Comparison of ENCODE assay signal across 8 mouse cellular contexts in the genomic region with DNA sequence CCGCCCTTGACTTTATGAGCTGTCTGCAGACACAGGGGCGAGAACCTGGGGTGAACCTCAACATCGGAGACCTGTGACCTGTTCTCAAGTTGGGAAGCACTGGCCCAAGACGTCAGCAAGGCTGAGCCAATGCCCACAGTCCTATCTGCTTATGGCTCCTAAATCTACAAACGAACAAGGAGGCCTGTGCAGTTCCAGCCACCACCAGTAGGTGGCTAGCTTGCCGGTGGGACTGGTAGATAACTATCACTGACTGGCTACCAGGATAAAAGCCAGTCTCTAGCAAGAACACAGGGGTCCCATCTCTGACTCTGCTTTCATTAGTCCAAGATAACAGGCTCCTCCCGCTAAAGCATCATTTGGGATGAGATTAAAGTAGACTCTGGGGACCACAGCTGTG.
DNase-seq lines count a peak whose midpoint lies in the region; ATAC-seq lines count a peak whose summit lies in the region.

No protein-coding gene starts in this region.

- no peak overlapping the region for H3K27ac ChIP-seq in embryonic facial prominence, embryonic 11.5 days (replicated peaks; ENCODE audit: low read depth, low read length)
- H3K27ac ChIP-seq in hindbrain, embryonic 14.5 days = no peak overlapping the region
- H3K27ac ChIP-seq in midbrain, embryonic 14.5 days (replicated peaks; ENCODE audit: low read depth, low read length) = no peak overlapping the region

- H3K4me2 ChIP-seq in embryonic facial prominence, embryonic 11.5 days (ENCODE audit: low read depth, low read length) = no peak overlapping the region
- H3K4me2 ChIP-seq in hindbrain, embryonic 14.5 days (replicated peaks) = no peak overlapping the region
- H3K4me2 ChIP-seq in midbrain, embryonic 14.5 days (ENCODE audit: low read length) = no peak overlapping the region

- no peak overlapping the region for H3K9ac ChIP-seq in embryonic facial prominence, embryonic 11.5 days (replicated peaks; ENCODE audit: low read length)
- no peak overlapping the region for H3K9ac ChIP-seq in hindbrain, embryonic 14.5 days
- no peak overlapping the region for H3K9ac ChIP-seq in midbrain, embryonic 14.5 days (replicated peaks; ENCODE audit: low read length)

- H3K36me3 ChIP-seq in embryonic facial prominence, embryonic 11.5 days (replicated peaks; ENCODE audit: control insufficient read depth, insufficient read depth, low read depth, low read length) = no peaks in the 10 kb centered on the region
- no peaks in the 10 kb centered on the region for H3K36me3 ChIP-seq in hindbrain, embryonic 14.5 days (replicated peaks; ENCODE audit: control insufficient read depth, insufficient read depth)
- no peaks in the 10 kb centered on the region for H3K36me3 ChIP-seq in midbrain, embryonic 14.5 days (ENCODE audit: control insufficient read depth, insufficient read depth, low read length)

- DNase-seq in heart, adult 8-10 months (ENCODE audit: low spot score) = peak; percentile 55
- no peak for DNase-seq in heart, postnatal 25 days (ENCODE audit: low spot score)
- DNase-seq in adrenal gland, postnatal 14 days = peak; percentile 76
- DNase-seq in embryonic facial prominence, embryonic 11.5 days (ENCODE audit: low spot score) = peak; percentile 91
- DNase-seq in hindbrain, embryonic 14.5 days (ENCODE audit: low spot score) = peak; percentile 92
- peak; percentile 66 to 77 for DNase-seq in left cerebral cortex, postnatal 10 days (ENCODE audit: extremely low spot score in 1 of 2, low spot score in 2 of 2)
- peak; percentile 88 for DNase-seq in midbrain, embryonic 14.5 days
- peak; percentile 16 to 22 for DNase-seq in spleen, postnatal 36 days (ENCODE audit: low spot score in 2 of 2)

- H3K9me3 ChIP-seq in embryonic facial prominence, embryonic 11.5 days (replicated peaks; ENCODE audit: control insufficient read depth, low read length) = no peaks in the 10 kb centered on the region
- H3K9me3 ChIP-seq in hindbrain, embryonic 14.5 days (ENCODE audit: control insufficient read depth, low read length) = no peaks in the 10 kb centered on the region
- no peaks in the 10 kb centered on the region for H3K9me3 ChIP-seq in midbrain, embryonic 14.5 days (ENCODE audit: control insufficient read depth, low read length)

- ATAC-seq in embryonic facial prominence, embryonic 11.5 days (replicated peaks; ENCODE audit: insufficient number of reproducible peaks, low FRiP score, low TSS enrichment, low read depth) = no peak
- ATAC-seq in hindbrain, embryonic 14.5 days (ENCODE audit: low FRiP score) = no peak
- ATAC-seq in midbrain, embryonic 14.5 days (ENCODE audit: low FRiP score, low TSS enrichment) = no peak

- 24% methylated on average over 7 of the region's 7 CpGs for WGBS in embryonic facial prominence, embryonic 11.5 days
- 20% methylated on average over 7 of the region's 7 CpGs for WGBS in hindbrain, embryonic 14.5 days
- WGBS in midbrain, embryonic 14.5 days = 22% methylated on average over 7 of the region's 7 CpGs

- intact Hi-C loops in heart, postnatal 25 days (cut with DNase I) = loop anchor here (2.0 to 10.0 kb wide), 10 partner anchors 52 to 922 kb away; no protein-coding TSS in a partner anchor
- intact Hi-C loops in left cerebral cortex, postnatal 10 days (cut with DNase I) = loop anchor here (5.0 kb wide), 3 partner anchors 822 to 1042 kb away; partner anchors contain the start of gene Spr

- 0 out of 2 replicates have a peak, but pooled peaks cover 2% of the 10 kb centered on the region for H3K4me1 ChIP-seq in embryonic facial prominence, embryonic 11.5 days (ENCODE audit: control insufficient read depth, insufficient read depth, low read length)
- no peaks in the 10 kb centered on the region for H3K4me1 ChIP-seq in hindbrain, embryonic 14.5 days (replicated peaks; ENCODE audit: control insufficient read depth, insufficient read depth, low read length)
- no peaks in the 10 kb centered on the region for H3K4me1 ChIP-seq in midbrain, embryonic 14.5 days (ENCODE audit: control insufficient read depth, insufficient read depth, low read length)

- H3K27me3 ChIP-seq in embryonic facial prominence, embryonic 11.5 days (ENCODE audit: control insufficient read depth, insufficient read depth, low read length) = no peaks in the 10 kb centered on the region
- no peaks in the 10 kb centered on the region for H3K27me3 ChIP-seq in hindbrain, embryonic 14.5 days (ENCODE audit: control insufficient read depth, insufficient read depth, low read length)
- no peaks in the 10 kb centered on the region for H3K27me3 ChIP-seq in midbrain, embryonic 14.5 days (ENCODE audit: control insufficient read depth, insufficient read depth, low read length)

- H3K4me3 ChIP-seq in embryonic facial prominence, embryonic 11.5 days (ENCODE audit: low read depth, low read length) = no peak overlapping the region
- H3K4me3 ChIP-seq in hindbrain, embryonic 14.5 days (replicated peaks; ENCODE audit: low read length) = no peak overlapping the region
- no peak overlapping the region for H3K4me3 ChIP-seq in midbrain, embryonic 14.5 days (replicated peaks; ENCODE audit: low read depth, low read length)
